Mouse (Mus musculus): Measurements from ENCODE around the gene Psmc6.

Psmc6 gene

DNA sequence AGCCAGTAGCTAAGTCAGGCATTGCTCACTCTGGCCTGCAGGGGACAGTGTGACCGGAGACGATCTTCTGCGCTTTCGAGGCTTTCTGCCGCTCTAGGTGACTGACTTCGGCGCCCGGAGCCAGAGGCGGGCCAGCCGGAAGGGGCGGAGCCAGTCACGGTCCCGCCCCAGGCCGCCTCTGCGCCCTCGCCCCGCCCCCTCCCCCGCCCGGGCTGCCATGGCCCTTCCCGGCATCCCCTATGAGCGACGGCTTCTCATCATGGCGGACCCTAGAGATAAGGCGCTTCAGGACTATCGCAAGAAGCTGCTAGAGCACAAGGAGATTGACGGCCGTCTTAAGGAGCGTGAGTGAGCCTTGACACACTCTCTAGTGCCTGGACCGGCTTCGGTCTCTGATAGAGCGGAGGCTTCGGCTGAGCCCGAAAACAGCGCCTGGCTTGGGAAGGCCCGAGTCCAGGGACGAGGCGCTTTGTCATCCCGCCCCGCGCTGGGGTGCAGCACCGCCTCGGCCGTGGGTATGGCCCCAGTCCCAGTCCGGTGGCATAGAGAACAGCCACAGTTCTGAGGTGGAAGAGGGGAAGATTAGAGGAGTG, at the start of gene Psmc6:
Gene Psmc6 (plus strand): TSS at position 200 of the 593 bp plus-strand sequence.
- peak; percentile 94 for DNase-seq

DNA sequence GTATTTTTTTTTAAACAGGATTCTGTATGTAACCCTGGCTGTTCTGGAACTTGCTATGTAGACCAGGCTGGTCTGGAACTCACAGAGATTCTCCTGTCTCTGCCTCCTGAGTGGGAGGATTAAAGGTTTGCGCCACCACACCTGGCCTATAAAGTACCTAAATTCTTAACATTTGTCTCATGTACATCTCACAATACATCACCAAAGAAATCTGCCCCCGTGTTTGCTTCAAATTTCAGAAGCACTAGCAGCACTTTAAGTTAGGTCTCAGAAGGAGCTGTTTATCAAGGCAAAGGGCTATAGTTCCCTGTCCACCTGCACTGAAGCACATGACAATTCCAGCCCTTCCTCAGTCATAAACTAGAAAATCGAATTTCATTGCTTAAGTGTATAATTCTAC, 47.5 kb upstream of the Psmc6 start:
- DNase-seq: no peak

GRCm38 (mm10) chr14:45291608-45292007, 38.0 kb upstream of the Psmc6 start:
- DNase-seq: no peak

GRCm38 (mm10) chr14:45303939-45304338, 25.6 kb upstream of the Psmc6 start:
- no peak for DNase-seq

GRCm38 (mm10) chr14:45304389-45304788, 25.2 kb upstream of the Psmc6 start:
- DNase-seq: no peak

DNA sequence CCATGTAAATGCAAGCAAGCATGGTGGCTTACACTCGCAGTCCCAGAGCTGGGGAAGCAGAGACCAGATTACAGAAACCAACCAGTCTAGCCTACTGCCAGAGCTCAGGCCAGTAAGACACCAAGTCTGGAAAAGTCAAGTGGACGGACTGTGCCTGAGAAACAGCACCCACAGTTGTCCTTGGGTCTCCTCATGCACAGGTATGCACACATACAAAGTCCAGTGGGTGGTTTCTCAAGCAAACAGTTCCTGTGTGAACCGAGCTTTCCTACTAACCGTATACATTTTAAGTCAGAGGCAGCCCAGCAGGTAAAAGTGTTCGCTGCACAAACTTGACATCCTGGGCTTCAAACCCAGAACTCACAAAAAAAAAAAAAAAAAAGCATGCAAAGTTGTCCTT, 23.7 kb upstream of the Psmc6 start:
- DNase-seq: no peak

- no peak for DNase-seq
These were observed 21.8 kb upstream of the Psmc6 start for GRCm38 (mm10) chr14:45307630-45308328.

GRCm38 (mm10) chr14:45309646-45310045, 19.9 kb upstream of the Psmc6 start:
- no peak for DNase-seq

DNA sequence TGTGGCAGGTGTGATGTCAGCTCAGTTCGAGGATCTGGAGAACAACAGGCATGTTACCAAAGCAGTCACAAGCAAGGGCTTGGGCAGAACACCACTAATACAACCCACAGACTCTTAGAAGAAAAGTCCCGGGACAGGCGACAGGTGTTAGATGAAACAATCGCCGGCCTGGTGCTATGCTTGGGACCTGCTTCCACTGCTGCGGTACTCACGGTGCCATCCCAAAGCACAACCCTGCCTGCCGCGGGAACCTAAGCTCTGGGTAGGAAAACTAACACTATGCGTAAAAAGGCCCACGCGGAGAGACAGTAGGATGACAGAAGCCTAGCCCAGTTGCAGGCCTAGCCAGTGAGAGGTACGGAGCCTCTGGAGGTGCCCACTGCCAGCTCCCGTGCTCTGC, 19.5 kb upstream of the Psmc6 start:
- DNase-seq: no peak

- DNase-seq: no peak
These were observed 12.7 kb upstream of the Psmc6 start for GRCm38 (mm10) chr14:45316927-45317326.

DNA sequence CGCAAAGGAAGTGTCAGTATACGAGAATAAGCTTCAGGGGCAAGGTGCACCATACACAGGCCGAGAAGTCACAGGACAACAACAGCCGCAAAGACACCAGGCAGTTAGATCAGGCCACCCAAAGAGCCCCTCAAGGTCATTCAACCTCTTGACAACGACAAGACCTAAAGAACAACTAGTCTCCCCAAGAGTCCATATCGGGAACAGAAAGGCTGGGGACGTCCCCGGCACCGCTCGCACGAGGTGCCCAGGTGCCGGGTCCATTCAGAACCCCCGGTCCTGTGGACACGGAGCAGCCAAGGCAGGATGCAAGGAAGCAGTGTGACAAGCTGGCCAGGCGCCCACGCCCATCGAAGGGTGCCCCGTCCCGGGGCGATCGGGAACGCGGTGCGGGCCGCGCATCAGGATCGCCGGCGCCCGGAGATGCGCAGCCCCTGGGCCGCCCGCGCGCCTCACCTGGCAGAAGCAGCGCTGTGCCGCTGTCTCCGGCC, 11.6 kb upstream of the Psmc6 start:
- DNase-seq: no peak

DNA sequence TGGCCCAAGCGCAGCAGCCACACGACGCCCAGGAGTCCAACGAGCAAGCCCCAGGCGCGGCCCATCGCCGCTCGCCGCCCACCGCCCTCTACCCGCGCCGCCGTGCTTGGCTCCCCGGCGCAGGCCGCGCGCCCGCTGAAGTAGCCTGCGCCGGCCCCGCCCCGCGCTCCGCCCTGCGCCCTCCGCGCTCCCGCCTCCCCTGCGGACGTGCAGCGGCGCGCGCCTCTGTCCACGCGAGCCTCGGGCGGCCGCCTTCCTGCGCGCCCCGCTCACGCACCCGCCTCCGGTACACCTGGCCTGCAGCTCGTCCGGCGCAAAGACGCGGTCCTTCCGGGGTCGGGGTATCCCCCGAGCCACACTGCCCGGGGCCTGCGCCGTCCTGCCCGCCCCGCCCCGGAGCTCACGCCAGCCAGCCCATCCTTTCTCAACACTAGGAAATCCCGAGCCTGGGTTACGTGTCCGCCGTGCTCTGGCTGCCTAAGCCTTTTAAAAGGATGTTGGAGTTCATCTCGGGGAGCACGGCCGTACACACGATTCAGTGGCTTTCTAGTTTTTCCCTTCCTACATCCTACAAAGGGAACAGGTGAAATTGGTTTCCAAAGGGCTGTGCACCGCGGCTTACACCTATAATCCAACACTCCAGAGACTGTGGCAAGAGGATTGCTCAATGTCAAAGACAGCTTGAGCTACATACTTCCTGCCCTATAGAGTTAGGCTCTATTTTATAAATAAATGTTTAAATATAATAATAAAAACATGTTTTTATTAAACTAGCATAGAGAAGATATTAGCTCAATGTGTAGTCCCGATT, 11.0 kb upstream of the Psmc6 start, which contains the start of gene Ero1l:
Gene Ero1l (minus strand): TSS at position 346 of the 811 bp plus-strand sequence.
- peak; percentile 87 for DNase-seq

- DNase-seq: no peak
These were observed 10.4 kb upstream of the Psmc6 start for GRCm38 (mm10) chr14:45319237-45319610.

DNA sequence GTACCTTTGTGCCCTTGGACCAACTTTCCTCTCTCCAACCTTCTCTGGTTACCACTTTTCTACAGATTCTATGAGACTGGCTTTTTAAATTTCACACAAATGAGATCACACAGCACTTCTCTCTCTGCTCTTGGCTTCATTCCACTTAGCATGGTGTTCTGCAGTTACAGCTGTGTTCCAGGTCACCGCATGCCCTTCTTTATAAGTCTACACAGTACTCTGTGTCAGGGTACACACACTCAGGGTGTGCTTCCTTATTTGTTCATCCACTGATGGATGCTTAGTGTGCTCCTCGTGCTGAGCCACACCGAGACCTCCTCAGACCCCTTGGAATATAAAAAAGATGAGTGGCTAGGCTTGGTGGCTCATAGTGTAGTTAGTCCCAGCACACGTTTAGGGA, 9.5 kb upstream of the Psmc6 start:
- no peak for DNase-seq

GRCm38 (mm10) chr14:45321067-45321466, 8.5 kb upstream of the Psmc6 start:
- no peak for DNase-seq

DNA sequence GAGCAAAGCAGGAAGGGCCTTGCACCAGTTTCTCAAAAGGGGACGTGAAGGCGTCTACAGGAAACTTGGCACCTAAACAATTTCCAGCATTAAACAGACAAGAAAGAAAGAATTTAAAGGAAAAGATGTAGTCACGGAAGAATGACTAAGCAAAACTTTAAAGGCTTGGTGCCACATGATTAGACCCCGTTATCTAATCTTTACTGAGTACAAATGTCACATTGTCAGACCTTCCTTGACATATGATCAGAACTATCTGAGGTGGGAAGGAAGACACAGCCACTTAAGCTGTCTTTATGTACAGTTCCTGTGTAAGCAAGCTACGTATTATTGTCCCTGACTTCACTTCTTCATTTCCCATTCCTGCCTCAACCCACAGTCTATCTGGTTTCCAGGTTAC, 8.0 kb upstream of the Psmc6 start:
- no peak for DNase-seq

GRCm38 (mm10) chr14:45322450-45322849, 7.1 kb upstream of the Psmc6 start:
- DNase-seq: no peak

DNA sequence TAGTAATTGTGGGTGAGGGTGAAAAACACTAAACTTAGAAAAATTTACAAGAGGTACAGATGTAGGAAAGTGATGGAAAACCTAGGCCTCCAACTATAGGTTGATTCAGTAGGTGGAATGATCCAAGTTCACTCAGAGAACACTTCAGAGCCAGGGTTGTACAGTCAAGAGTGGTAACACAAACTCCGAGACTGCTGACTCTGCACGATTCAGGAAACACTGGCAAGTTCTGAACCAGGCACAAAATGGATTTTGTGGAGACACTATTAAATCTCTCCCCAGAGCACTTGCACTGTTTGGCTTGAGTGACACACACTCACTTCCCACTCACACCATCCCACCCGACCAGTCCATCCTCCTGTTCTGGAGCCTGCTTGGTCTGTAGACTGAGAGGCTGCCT, 6.3 kb upstream of the Psmc6 start:
- DNase-seq: no peak

- DNase-seq: no peak
These were observed 4.1 kb upstream of the Psmc6 start for GRCm38 (mm10) chr14:45325471-45325870.

DNA sequence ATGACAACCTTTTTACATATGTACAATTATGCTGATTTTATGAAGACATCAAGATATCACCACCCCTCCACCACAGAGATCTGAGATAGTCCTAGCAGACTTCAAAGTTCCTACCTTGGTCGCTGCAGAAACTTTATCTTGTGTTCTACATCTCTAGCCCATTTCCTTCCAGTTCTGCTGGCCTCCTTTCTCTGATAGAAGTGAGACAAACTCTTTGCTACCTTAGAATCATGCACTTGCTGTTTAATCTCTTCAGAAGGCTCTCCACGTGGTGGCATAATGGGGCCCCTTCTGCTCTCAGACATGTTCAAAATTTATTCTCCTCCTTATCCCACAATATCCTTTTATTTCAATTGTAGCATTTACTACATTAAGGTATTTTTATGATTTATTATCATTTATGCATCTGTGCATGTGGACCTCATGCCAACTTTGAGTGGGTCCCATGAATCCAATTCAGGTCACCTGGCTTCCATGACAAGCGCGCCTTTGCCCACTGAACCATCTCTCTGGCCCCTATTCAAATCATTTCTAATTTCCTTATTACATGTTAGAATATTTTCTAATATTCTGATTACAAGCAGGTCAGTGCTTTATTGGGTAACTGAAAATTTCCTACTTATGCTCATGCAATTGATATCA, 1.4 kb upstream of the Psmc6 start:
- no peak for DNase-seq

DNA sequence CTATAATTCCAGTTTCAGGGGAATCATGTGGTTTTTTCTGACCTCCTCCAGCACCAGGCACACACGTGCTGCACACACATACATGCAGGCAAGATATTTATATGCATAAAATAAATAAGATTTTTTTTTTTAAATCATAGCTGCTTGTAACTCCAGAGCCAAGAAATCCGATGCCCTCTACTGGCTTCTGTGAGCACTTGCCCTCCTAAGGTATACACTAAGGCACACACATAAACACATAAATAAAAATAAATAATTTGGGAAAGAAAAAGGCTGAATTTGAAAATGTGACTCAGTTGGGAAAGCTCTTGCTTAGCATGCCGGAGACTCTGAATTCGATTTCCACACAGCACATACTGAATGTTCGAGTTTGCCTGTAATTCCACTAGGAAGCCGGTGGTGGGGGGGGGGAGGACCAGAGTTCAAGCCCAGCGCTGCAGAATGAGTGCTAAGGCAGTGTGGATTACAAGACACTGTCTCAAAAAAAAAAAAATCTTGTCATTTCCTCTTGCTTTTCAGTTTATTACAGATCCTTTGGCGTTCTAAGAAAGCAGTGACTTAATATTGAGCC, 485 bp upstream of the Psmc6 start:
- DNase-seq: no peak

- DNase-seq: peak; percentile 98
These were observed 21.6 kb downstream of the Psmc6 start, which contains the start of gene Styx for GRCm38 (mm10) chr14:45350931-45351859. Gene Styx, plus strand, starts transcription at chr14:45351093.

Data from liver (tissue).